Mouse (Mus musculus) kidney, postnatal 4 days (tissue): ENCODE results near the gene Gm2888.
"Not testable (repeated sequence)": the region's sequence is repeated elsewhere in the genome, so short reads cannot be mapped to it uniquely, and the experiment has no call there.

ENCODE experiments used
- DNase-seq, 2 experiments: peaks; one replicate each; pipeline ENCODE4 v3.0.0; 2021; ENCODE audit warnings: mixed read lengths in 2 of 2

Gm2888 gene

GRCm38 (mm10) chr14:3029702-3030101, at the start of gene Gm2888:
Gene Gm2888 (plus strand): TSS chr14:3030002.
- not testable (repeated sequence) for DNase-seq

DNA sequence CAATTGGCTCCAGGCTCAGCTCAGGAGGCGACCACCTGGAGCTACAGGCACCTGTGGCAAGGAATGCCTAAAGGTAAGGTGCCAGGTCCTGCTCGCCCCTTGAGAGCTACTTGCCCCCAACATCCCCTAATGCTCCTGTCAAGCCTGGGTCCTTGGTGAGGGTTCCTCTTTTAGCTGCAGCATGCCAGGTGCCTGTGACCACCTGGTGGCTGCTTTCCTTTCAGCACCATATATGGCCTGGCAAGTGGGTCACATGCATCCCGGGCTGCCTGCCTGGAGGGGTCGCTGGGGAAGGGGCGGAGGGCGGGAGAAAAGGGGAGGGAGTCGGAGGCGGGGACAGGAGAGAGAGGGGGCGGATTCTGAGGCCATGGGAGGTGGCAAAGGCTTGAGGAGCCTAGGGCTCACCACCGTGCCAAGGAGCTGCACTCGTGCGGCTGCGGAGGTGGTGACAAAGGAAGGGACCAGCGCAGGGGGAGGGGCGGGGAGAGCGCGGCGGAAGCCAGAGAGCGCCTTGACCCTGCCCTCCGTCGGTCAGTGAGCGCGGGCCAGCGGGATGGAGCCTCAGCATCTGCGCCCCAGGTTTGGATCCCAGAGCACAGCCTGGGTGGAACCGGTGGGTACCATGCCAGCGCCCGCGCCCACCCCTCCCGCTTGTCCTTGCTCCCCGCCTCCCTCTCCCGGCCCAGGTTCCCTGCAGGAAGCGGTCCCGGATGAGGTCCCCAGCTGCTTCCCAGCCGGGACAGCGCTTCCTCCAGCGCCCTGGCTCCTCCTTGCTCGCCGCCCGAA, 19.1 kb downstream of the Gm2888 start, which contains the start of gene Gm2897:
Gene Gm2897, plus strand, starts transcription at position 559 of the 786 bp plus-strand sequence.
- peak; percentile 26 to 38 for DNase-seq

DNA sequence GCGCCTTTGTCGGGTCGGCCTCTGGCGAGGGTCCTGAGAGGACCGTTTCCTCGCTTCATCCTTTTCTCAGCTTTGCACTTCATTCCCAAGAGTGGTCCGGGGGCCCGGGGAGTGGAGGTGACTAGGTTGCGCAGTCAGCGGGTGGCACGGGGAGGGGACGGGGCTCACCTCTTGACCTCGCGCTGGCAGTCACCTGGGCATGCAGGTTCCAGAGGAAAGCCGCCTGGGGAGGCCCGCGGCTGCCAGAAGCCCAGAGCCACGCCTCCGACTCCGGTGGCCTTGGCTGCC, 19.7 kb downstream of the Gm2888 start:
- DNase-seq, result peak in 1 of 2 experiments; percentile 33

GRCm38 (mm10) chr14:3050087-3050486, 20.3 kb downstream of the Gm2888 start:
- DNase-seq, result peak; percentile 4 to 14
